Mouse (Mus musculus): ENCODE measurements around the gene Shisa6.
"Not testable (repeated sequence)": the region's sequence is repeated elsewhere in the genome, so short reads cannot be mapped to it uniquely, and the experiment has no call there.

The Shisa6 gene

DNA sequence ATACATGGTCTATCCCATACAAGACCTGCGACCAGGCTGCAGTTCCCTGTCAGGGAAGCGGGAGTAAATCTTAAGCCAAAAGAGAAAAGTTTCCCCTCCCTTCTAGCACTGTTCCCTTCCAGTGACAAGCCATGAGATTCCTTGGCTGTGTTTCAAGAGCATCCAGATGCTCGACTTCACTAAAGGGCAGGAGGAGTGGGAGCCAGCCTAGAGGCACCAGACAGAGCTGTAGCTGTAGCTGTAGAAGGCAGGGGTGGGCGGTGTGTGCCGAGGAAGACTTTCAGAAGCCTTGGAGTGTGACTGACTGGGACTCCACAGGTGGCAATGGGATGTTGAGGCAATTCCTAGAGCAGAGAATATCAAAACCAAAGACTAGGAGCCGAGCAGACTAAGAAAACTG is 43.3 kb downstream of the Shisa6 start:
- DNase-seq (ENCODE audit: low spot score), result no peak

DNA sequence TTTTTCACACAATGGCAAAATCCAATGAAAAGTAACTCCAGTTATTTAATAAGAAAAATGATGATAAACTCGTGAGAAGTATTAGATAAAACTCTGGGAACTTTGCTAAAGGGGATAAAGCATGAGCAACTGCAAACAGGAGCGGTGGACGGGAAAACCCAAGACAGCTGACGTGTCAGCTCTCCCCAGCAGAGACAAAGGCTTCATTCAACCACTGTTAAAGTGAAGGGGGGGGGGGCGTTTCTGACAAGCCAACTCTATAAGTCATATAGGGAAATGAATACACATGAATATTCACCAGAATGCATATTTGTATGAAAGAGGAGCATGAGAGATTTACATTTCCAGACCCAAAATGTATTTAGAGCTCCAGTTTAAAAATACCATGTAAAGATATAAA is 83.1 kb downstream of the Shisa6 start:
- peak; percentile 16 for DNase-seq (ENCODE audit: low spot score)

DNA sequence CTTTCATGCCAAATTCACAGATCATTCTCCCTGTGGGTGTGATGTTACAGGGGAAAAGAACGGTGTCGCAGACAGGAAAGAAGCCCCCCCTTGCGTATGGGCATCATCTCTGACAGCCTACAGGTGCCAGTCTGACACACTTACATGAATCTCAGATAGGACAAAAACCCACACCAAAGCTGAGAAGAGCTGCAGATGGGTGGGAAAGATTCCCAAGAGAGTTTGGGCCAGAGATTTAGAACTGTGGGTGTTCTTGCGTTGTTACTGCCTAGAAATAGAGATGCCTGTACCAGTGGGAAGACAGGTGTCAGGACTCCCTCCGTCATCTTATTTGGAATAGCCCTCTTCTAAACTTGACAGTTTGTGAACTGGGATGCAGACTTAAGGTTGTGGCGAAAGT is 99.6 kb downstream of the Shisa6 start:
- no peak for DNase-seq (ENCODE audit: low spot score)

DNA sequence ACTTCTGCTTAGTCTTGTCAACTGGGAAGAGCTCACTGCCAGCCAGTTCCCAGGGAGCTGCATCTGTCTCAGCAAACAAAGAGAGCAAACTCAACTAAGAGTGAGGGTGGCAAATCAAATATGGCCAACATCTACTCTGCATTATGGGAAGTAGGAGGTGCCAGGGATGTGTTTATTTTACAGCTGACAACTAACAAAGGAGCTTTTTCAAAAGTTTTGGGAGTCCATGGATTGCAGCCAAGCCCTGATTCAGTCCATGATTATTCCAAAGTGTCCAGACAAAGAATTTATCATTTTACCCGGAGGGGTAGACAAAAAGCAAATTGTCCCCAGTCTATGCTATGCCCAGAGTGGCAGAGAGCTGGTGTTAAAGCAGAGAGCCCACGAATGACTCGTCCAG is 107.5 kb downstream of the Shisa6 start:
- DNase-seq (ENCODE audit: low spot score), result no peak

- DNase-seq (ENCODE audit: low spot score), result not testable (repeated sequence)
Observed at GRCm38 (mm10) chr11:66408721-66409120, 117.0 kb downstream of the Shisa6 start.

GRCm38 (mm10) chr11:66400036-66400435 is 125.7 kb downstream of the Shisa6 start:
- peak; percentile 14 for DNase-seq (ENCODE audit: low spot score)

DNA sequence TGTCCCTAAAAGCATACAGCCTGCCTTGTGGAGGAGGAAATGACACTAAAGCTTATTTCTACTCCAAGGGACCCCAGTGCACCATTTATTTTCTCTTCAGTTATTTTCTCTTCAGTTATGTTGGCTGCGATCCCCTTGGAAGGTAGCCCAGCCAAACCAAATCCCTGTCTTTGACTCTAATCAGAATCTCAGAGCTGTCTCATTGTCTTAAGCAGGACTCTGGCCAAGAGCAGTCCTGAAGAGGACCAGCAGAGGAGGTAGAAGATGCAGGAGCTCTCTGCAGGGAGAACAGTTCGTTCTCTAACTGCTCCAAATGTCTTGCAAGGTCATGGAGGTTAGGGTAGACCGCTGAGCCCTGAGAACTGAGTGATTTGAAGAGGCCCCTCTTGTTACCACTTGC is 138.2 kb downstream of the Shisa6 start:
- DNase-seq (ENCODE audit: low spot score), result no peak

- DNase-seq (ENCODE audit: low spot score), result no peak
Observed at GRCm38 (mm10) chr11:66371796-66372195, 154.0 kb downstream of the Shisa6 start.

GRCm38 (mm10) chr11:66369764-66370163 is 156.0 kb downstream of the Shisa6 start:
- no peak for DNase-seq (ENCODE audit: low spot score)

- no peak for DNase-seq (ENCODE audit: low spot score)
Observed at GRCm38 (mm10) chr11:66366809-66367685, 158.7 kb downstream of the Shisa6 start.

GRCm38 (mm10) chr11:66359811-66360210 is 166.0 kb downstream of the Shisa6 start:
- DNase-seq (ENCODE audit: low spot score), result no peak

GRCm38 (mm10) chr11:66344822-66345221 is 180.9 kb downstream of the Shisa6 start:
- no peak for DNase-seq (ENCODE audit: low spot score)

DNA sequence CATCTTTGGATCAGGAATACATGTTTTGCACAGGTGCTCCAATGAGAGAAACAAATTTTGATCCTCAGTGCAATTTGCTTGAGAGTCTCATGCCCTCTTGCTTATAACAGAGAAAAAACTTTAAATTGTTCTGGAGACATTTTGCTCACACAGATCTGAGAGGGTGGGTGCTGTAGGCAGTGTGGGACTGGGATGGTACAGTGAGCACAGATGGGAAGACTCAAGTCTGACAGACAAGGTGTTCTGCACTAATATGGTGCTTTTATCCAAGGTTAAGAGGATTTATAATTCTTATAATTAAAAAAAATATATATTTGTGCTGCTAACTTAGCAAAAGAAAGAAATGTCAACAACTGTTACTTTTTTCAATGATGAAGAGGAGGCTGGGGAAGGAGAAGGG is 189.5 kb downstream of the Shisa6 start:
- no peak for DNase-seq (ENCODE audit: low spot score)

DNA sequence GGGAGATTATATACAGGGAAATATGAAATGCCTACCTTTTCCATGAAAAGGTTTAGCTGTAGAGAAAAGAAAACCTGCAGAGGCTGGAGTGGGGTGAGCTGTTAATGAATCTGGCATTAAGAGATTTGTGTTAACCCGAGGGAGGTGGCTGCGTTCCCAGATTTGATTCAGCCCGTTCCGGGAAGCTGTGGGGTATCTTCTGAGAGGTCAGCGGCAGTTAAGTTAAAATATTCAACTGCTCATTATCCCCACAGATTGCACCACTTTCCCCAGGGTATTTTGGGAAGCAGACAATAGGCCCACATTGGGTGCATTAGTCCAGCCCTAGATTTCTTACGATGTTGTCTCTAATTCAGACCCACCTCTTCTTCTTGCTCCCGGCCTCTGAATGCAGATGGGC is 213.0 kb downstream of the Shisa6 start:
- DNase-seq (ENCODE audit: low spot score), result no peak

DNA sequence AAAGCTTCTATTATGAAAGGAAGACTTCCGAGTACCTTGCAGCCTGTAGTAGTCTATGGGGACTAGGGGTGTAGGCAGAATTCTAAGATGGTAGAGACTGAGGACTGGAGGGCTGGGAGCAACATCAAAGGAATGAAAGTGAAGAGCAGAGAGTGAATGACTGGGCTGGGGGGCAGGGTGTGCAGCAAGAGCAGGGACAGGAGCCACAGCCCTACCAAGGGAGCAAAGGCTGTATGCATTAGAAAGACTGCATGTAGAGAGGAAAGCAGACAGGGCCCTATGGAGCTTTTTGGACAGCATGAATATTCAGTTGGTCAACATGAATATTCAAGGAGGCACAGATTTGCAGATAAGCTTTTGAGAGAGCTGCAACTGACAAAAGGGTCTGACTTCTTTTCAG is 221.4 kb downstream of the Shisa6 start:
- DNase-seq (ENCODE audit: low spot score), result no peak

- no peak for DNase-seq (ENCODE audit: low spot score)
Observed at GRCm38 (mm10) chr11:66274707-66275081, 251.1 kb downstream of the Shisa6 start.

DNA sequence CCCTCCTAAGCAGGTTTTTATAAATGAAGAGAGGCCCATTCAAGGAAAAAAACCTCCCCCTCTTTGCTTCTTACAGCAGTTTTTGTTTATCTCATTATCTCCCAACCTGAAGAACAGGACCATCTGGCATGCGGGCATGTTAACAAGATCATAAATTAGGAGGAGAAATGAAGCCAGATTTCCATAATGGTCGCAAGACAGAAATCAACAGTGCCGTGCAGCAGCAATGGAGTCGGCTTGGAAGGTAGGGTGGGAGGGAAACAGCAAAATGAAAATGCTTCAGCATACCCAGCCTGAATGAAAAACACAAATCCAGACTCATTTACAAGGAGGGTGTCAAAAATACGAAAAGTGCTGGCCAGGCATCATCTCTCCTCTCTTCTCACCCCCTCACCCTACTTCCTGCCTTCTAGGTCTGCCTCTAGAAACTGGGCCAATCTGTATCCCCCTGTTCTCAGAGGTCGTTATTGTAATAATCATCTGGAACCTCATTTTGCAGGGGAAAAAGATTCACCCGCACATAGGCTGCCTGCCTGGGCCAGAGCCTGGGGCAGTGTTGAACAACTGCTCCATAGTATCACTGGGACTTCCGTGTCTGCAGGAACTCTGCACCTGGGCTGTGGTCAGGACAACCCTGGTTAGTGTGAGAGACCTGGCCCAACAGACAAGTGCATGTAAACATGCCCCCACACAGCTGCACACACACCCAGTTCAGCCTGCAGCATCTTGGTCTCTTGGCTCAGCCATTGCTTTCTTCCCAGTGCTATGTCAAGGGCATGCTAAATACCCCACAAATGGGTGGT is 251.7 kb downstream of the Shisa6 start:
- no peak for DNase-seq (ENCODE audit: low spot score)

GRCm38 (mm10) chr11:66267029-66267428 is 258.7 kb downstream of the Shisa6 start:
- no peak for DNase-seq (ENCODE audit: low spot score)

- no peak for DNase-seq (ENCODE audit: low spot score)
Observed at GRCm38 (mm10) chr11:66265336-66265990, 260.3 kb downstream of the Shisa6 start.

- DNase-seq (ENCODE audit: low spot score), result no peak
Observed at GRCm38 (mm10) chr11:66260205-66260604, 265.6 kb downstream of the Shisa6 start.

DNA sequence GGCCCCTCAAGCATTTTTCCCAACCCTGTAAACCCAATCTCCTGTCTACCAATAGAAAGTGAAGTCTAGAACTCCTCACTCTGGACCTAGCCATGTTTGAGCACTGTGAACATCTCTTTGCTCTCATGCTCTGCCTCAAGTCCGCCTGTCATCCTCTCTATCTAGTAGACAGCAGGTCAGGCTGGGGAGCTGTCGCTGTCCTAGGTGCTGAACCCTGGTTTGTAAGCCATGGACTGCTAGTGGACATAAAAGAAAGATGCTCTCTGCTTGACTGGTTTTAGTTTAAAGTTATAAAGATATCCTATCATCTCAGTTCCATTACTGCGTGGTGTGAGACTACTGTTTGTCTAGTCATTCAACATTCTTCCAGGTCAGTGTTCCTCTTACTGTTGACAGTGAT is 266.9 kb downstream of the Shisa6 start:
- DNase-seq (ENCODE audit: low spot score), result peak; percentile 82

GRCm38 (mm10) chr11:66247115-66247514 is 278.6 kb downstream of the Shisa6 start:
- no peak for DNase-seq (ENCODE audit: low spot score)

GRCm38 (mm10) chr11:66236557-66236956 is 289.2 kb downstream of the Shisa6 start:
- no peak for DNase-seq (ENCODE audit: low spot score)

All from retina, embryonic 14.5 days (tissue).